Mouse (Mus musculus): ENCODE data around the gene Nrbf2. TPM values are rescaled to one million over a fixed set of nuclear protein-coding genes. Genes with fewer than 3 reads are reported as not detected.

Nrbf2 gene
- polyA plus RNA-seq, 1 experiment from 2014 or later = 17.5 TPM

- Histone ChIP-seq H3K36me3 (replicated peaks; ENCODE audit: insufficient read depth, low read length) (peaks cover 46% of the 10 kb centered on the region), H3K4me2 (ENCODE audit: low read depth, low read length) (no peak overlapping the region), H3K9me3 (ENCODE audit: low read length) (no peaks in the 10 kb centered on the region), H3K27me3 (ENCODE audit: insufficient read depth, low read length) (no peaks in the 10 kb centered on the region), H3K4me3 (ENCODE audit: low read depth, low read length) (no peak overlapping the region), H3K9ac (replicated peaks) (no peak overlapping the region), H3K27ac (ENCODE audit: low read depth) (no peak overlapping the region), H3K4me1 (ENCODE audit: insufficient read depth) (no peaks in the 10 kb centered on the region)
- WGBS (ENCODE audit: insufficient replicate concordance) = 83% methylated on average over 14 of the region's 14 CpGs
- DNase-seq (no peak), ATAC-seq (no peak)
- TF ChIP-seq EP300 (IDR thresholded peaks at IDR 0.05; ENCODE audit: low read depth) (no peak), CTCF (IDR thresholded peaks at IDR 0.05; ENCODE audit: low read depth) (no peak)
Measured at GRCm38 (mm10) chr10:67226543-67226942, 58.6 kb downstream of the Nrbf2 start.

DNA sequence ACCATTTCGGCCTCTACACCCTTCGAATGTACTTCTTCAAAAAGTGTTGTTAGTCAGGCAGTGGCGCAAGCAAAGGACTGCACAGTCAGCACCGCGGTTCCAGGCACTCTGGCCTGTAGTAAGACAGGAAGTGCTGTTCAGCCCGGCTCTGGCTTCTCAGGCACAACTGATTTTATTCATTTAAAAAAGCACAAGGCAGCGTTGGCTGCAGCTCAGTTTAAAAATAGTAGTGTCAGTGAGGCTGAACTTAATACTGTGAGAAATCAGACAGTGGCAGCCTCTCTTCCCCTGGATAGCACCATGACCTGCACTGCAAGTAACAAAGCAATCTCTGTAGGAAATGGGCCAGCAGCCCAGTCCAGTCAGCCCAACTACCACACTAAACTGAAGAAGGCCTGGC, 59.0 kb downstream of the Nrbf2 start:
- Histone ChIP-seq H3K36me3 (replicated peaks; ENCODE audit: insufficient read depth, low read length) (peaks cover 46% of the 10 kb centered on the region), H3K9me3 (ENCODE audit: low read length) (no peaks in the 10 kb centered on the region), H3K27me3 (ENCODE audit: insufficient read depth, low read length) (no peaks in the 10 kb centered on the region), H3K4me1 (ENCODE audit: insufficient read depth) (no peaks in the 10 kb centered on the region), H3K4me2 (ENCODE audit: low read depth, low read length) (no peak overlapping the region), H3K4me3 (ENCODE audit: low read depth, low read length) (no peak overlapping the region), H3K9ac (replicated peaks) (no peak overlapping the region), H3K27ac (ENCODE audit: low read depth) (peak overlapping the region; percentile 55; the same call in 1 of the 2 replicates)
- ATAC-seq (peak; percentile 44), DNase-seq (peak; percentile 59)
- TF ChIP-seq CTCF (IDR thresholded peaks at IDR 0.05; ENCODE audit: low read depth) (no peak), EP300 (IDR thresholded peaks at IDR 0.05; ENCODE audit: low read depth) (no peak)
- WGBS (ENCODE audit: insufficient replicate concordance) = 43% methylated on average over 7 of the region's 7 CpGs

DNA sequence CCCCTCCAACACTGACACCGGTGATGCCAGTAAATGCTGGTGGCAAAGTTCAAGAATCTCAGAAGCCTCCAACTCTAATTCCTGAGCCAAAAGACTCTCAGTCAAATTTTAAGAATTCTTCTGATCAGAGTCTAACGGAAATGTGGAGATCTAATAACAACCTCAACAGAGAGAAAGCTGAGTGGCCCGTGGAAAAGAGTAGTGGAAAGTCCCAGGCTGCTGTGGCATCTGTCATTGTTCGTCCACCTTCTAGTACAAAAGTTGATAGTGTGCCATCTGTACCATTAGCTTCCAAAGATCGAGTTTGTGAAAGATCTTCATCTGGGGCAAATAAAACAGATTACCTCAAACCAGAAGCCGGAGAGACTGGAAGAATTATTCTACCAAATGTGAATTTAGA, 59.6 kb downstream of the Nrbf2 start:
- Histone ChIP-seq H3K9ac (replicated peaks) (no peak overlapping the region), H3K27me3 (ENCODE audit: insufficient read depth, low read length) (no peaks in the 10 kb centered on the region), H3K4me1 (ENCODE audit: insufficient read depth) (no peaks in the 10 kb centered on the region), H3K4me3 (ENCODE audit: low read depth, low read length) (no peak overlapping the region), H3K9me3 (ENCODE audit: low read length) (no peaks in the 10 kb centered on the region), H3K4me2 (ENCODE audit: low read depth, low read length) (no peak overlapping the region), H3K36me3 (replicated peaks; ENCODE audit: insufficient read depth, low read length) (peaks cover 45% of the 10 kb centered on the region), H3K27ac (ENCODE audit: low read depth) (peak overlapping the region; percentile 55; the same call in 1 of the 2 replicates)
- no peak for DNase-seq
- no peak for ATAC-seq
- TF ChIP-seq CTCF (IDR thresholded peaks at IDR 0.05; ENCODE audit: low read depth) (no peak), EP300 (IDR thresholded peaks at IDR 0.05; ENCODE audit: low read depth) (no peak)
- 78% methylated on average over 6 of the region's 6 CpGs for WGBS (ENCODE audit: insufficient replicate concordance)

DNA sequence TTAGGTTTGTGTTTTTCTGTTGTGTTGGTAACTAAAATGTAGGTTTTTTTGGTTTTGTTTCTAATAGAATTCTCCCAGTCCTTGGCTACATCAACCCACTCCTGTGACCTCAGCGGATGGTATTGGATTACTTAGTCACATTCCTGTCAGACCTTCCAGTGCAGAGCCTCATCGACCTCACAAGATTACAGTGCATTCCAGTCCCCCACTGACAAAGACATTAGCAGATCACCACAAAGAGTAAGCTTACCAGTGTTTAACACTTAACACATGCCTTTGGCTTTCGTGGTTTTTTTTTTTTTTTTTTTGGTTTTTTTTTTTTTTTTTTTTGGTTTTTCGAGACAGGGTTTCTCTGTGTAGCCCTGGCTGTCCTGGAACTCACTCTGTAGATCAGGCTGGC, 61.2 kb downstream of the Nrbf2 start:
- H3K9ac ChIP-seq (replicated peaks) = no peak overlapping the region
- DNase-seq (no peak), ATAC-seq (no peak)
- no peaks in the 10 kb centered on the region for H3K4me1 ChIP-seq (ENCODE audit: insufficient read depth)
- H3K27me3 ChIP-seq (ENCODE audit: insufficient read depth, low read length) = no peaks in the 10 kb centered on the region
- TF ChIP-seq CTCF (IDR thresholded peaks at IDR 0.05; ENCODE audit: low read depth) (no peak), EP300 (IDR thresholded peaks at IDR 0.05; ENCODE audit: low read depth) (no peak)
- no peak overlapping the region for H3K4me2 ChIP-seq (ENCODE audit: low read depth, low read length)
- no peak overlapping the region for H3K27ac ChIP-seq (ENCODE audit: low read depth)
- H3K9me3 ChIP-seq (ENCODE audit: low read length) = no peaks in the 10 kb centered on the region
- peaks cover 51% of the 10 kb centered on the region for H3K36me3 ChIP-seq (replicated peaks; ENCODE audit: insufficient read depth, low read length)
- WGBS (ENCODE audit: insufficient replicate concordance) = 59% methylated on average over 3 of the region's 4 CpGs
- H3K4me3 ChIP-seq (ENCODE audit: low read depth, low read length) = no peak overlapping the region

DNA sequence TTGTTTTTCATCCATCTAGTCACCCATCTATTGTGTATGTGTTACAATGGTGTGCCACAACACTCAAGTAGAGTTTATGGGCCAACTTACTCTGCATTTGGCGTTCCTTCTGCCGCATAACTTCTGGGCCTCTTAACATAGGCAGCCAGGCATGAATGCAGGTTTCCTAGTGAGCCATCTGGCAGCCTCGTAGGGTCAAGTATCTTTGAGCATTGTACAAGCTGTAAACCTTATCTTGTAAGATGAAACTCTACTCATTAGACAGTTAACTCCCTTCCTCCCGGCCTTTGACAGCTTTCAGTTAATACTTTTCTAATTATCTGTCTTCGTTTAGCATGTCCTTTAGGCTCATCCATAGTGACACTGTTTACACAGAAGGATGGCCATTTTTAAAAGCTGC, 63.8 kb downstream of the Nrbf2 start:
- Histone ChIP-seq H3K4me1 (ENCODE audit: insufficient read depth) (no peaks in the 10 kb centered on the region), H3K4me2 (ENCODE audit: low read depth, low read length) (no peak overlapping the region), H3K36me3 (replicated peaks; ENCODE audit: insufficient read depth, low read length) (peaks cover 60% of the 10 kb centered on the region), H3K4me3 (ENCODE audit: low read depth, low read length) (no peak overlapping the region), H3K27ac (ENCODE audit: low read depth) (no peak overlapping the region), H3K27me3 (ENCODE audit: insufficient read depth, low read length) (no peaks in the 10 kb centered on the region), H3K9ac (replicated peaks) (no peak overlapping the region), H3K9me3 (ENCODE audit: low read length) (no peaks in the 10 kb centered on the region)
- ATAC-seq (no peak), DNase-seq (no peak)
- WGBS (ENCODE audit: insufficient replicate concordance) = 67% methylated on average over 5 of the region's 5 CpGs
- TF ChIP-seq EP300 (IDR thresholded peaks at IDR 0.05; ENCODE audit: low read depth) (no peak), CTCF (IDR thresholded peaks at IDR 0.05; ENCODE audit: low read depth) (no peak)

- TF ChIP-seq EP300 (IDR thresholded peaks at IDR 0.05; ENCODE audit: low read depth) = no peak
- no peak for TF ChIP-seq CTCF (IDR thresholded peaks at IDR 0.05; ENCODE audit: low read depth)
- no peak for ATAC-seq
- no peaks in the 10 kb centered on the region for H3K4me1 ChIP-seq (ENCODE audit: insufficient read depth)
- no peak for DNase-seq
- H3K27ac ChIP-seq (ENCODE audit: low read depth) = no peak overlapping the region
- H3K36me3 ChIP-seq (replicated peaks; ENCODE audit: insufficient read depth, low read length) = peaks cover 51% of the 10 kb centered on the region
- no peak overlapping the region for H3K9ac ChIP-seq (replicated peaks)
- no peak overlapping the region for H3K4me3 ChIP-seq (ENCODE audit: low read depth, low read length)
- 73% methylated on average over 4 of the region's 4 CpGs for WGBS (ENCODE audit: insufficient replicate concordance)
- no peak overlapping the region for H3K4me2 ChIP-seq (ENCODE audit: low read depth, low read length)
- H3K9me3 ChIP-seq (ENCODE audit: low read length) = no peaks in the 10 kb centered on the region
- H3K27me3 ChIP-seq (ENCODE audit: insufficient read depth, low read length) = no peaks in the 10 kb centered on the region
Measured at GRCm38 (mm10) chr10:67220251-67220650, 64.9 kb downstream of the Nrbf2 start.

All from liver, postnatal 0 days (tissue).